Mouse (Mus musculus): Measurements from ENCODE around the gene Shc2. TPM values are rescaled to one million over a fixed set of nuclear protein-coding genes. Genes with fewer than 3 reads are reported as not detected.

Shc2 gene
- polyA plus RNA-seq, 1 experiment from 2014 or later, result 11.8 TPM

- 14% methylated on average over 51 of the region's 51 CpGs for WGBS
- Histone ChIP-seq H3K4me3 (replicated peaks) (0 out of 2 replicates have a peak overlapping the region, but pooled peaks have one; percentile 59), H3K9ac (no peak overlapping the region), H3K4me1 (peaks cover 22% of the 10 kb centered on the region), H3K27ac (replicated peaks) (no peak overlapping the region), H3K36me3 (no peaks in the 10 kb centered on the region), H3K9me3 (replicated peaks) (no peaks in the 10 kb centered on the region), H3K27me3 (peaks cover 28% of the 10 kb centered on the region), H3K4me2 (replicated peaks) (peak overlapping the region; percentile 27; the same call in 1 of the 2 replicates)
- no peak for ATAC-seq (ENCODE audit: insufficient number of reproducible peaks, low FRiP score, low TSS enrichment, low read depth)
These were observed 25.3 kb downstream of the Shc2 start for GRCm38 (mm10) chr10:79612192-79613135.

GRCm38 (mm10) chr10:79611296-79611695, 26.4 kb downstream of the Shc2 start:
- Histone ChIP-seq H3K9me3 (replicated peaks) (no peaks in the 10 kb centered on the region), H3K27ac (replicated peaks) (no peak overlapping the region), H3K27me3 (peaks cover 28% of the 10 kb centered on the region), H3K4me2 (replicated peaks) (no peak overlapping the region), H3K4me3 (replicated peaks) (no peak overlapping the region), H3K4me1 (peaks cover 22% of the 10 kb centered on the region), H3K36me3 (no peaks in the 10 kb centered on the region), H3K9ac (no peak overlapping the region)
- ATAC-seq (ENCODE audit: insufficient number of reproducible peaks, low FRiP score, low TSS enrichment, low read depth), result no peak
- WGBS, result 24% methylated on average over 5 of the region's 5 CpGs

- H3K4me1 ChIP-seq, result peaks cover 22% of the 10 kb centered on the region
- peaks cover 28% of the 10 kb centered on the region for H3K27me3 ChIP-seq
- 72% methylated on average over 3 of the region's 3 CpGs for WGBS
- no peak overlapping the region for H3K4me2 ChIP-seq (replicated peaks)
- ATAC-seq (ENCODE audit: insufficient number of reproducible peaks, low FRiP score, low TSS enrichment, low read depth), result no peak
- H3K27ac ChIP-seq (replicated peaks), result no peak overlapping the region
- no peaks in the 10 kb centered on the region for H3K9me3 ChIP-seq (replicated peaks)
- no peak overlapping the region for H3K4me3 ChIP-seq (replicated peaks)
- H3K36me3 ChIP-seq, result no peaks in the 10 kb centered on the region
- H3K9ac ChIP-seq, result no peak overlapping the region
These were observed 28.4 kb downstream of the Shc2 start for GRCm38 (mm10) chr10:79609276-79609675.

DNA sequence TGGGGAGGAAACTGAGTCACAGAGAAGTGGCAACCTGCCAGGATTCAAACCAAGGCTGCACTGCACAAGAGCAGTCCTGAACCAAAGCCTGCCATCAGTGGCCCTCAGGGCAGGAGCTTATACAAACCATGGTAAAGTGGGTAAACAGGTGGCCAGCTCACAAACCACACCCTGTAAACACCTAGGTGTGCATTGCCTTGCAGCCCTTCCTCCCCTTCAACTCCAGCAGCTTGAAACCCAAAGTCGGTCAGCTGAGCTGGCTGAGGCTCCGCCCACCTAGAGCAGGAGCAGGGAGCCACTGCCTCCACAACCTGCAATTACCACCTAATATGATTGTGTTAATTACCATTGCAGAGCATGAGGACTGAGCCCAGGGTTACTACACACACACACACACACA, 29.8 kb downstream of the Shc2 start:
- H3K27ac ChIP-seq (replicated peaks), result no peak overlapping the region
- H3K36me3 ChIP-seq, result no peaks in the 10 kb centered on the region
- peak; percentile 28; the same call in 1 of the 2 replicates for ATAC-seq (ENCODE audit: insufficient number of reproducible peaks, low FRiP score, low TSS enrichment, low read depth)
- peaks cover 17% of the 10 kb centered on the region for H3K27me3 ChIP-seq
- no peak overlapping the region for H3K4me2 ChIP-seq (replicated peaks)
- H3K9ac ChIP-seq, result no peak overlapping the region
- H3K9me3 ChIP-seq (replicated peaks), result no peaks in the 10 kb centered on the region
- WGBS, result 31% methylated on average over 2 of the region's 2 CpGs
- no peak overlapping the region for H3K4me3 ChIP-seq (replicated peaks)
- H3K4me1 ChIP-seq, result peaks cover 11% of the 10 kb centered on the region

GRCm38 (mm10) chr10:79606537-79606936, 31.2 kb downstream of the Shc2 start:
- Histone ChIP-seq H3K9ac (no peak overlapping the region), H3K4me1 (no peaks in the 10 kb centered on the region), H3K27me3 (peaks cover 5% of the 10 kb centered on the region; the same call in 1 of the 2 replicates), H3K36me3 (no peaks in the 10 kb centered on the region), H3K4me3 (replicated peaks) (no peak overlapping the region), H3K9me3 (replicated peaks) (no peaks in the 10 kb centered on the region), H3K27ac (replicated peaks) (no peak overlapping the region), H3K4me2 (replicated peaks) (no peak overlapping the region)
- ATAC-seq (ENCODE audit: insufficient number of reproducible peaks, low FRiP score, low TSS enrichment, low read depth), result no peak
- WGBS, result 52% methylated on average over 4 of the region's 4 CpGs

DNA sequence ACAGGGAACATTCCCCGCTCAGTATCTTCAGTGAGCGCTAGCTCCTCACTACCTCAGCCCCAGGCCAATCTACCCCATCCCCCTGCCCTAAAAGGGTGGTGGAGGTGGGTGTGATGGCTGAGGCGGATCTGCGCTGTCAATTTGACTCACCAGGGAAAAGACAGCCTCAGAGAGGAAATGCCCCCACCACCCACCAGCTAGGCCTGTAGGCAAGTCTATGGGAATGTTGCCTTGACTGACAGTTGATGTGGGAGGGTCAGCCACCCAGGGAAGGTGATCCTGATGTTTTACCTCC, 39.8 kb downstream of the Shc2 start:
- peaks cover 6% of the 10 kb centered on the region; the same call in 1 of the 2 replicates for H3K27me3 ChIP-seq
- H3K4me3 ChIP-seq (replicated peaks), result no peak overlapping the region
- no peaks in the 10 kb centered on the region for H3K9me3 ChIP-seq (replicated peaks)
- H3K27ac ChIP-seq (replicated peaks), result no peak overlapping the region
- WGBS, result 52% methylated on average over 4 of the region's 4 CpGs
- H3K4me1 ChIP-seq, result no peaks in the 10 kb centered on the region
- no peak overlapping the region for H3K9ac ChIP-seq
- no peak for ATAC-seq (ENCODE audit: insufficient number of reproducible peaks, low FRiP score, low TSS enrichment, low read depth)
- H3K4me2 ChIP-seq (replicated peaks), result no peak overlapping the region
- H3K36me3 ChIP-seq, result no peaks in the 10 kb centered on the region

DNA sequence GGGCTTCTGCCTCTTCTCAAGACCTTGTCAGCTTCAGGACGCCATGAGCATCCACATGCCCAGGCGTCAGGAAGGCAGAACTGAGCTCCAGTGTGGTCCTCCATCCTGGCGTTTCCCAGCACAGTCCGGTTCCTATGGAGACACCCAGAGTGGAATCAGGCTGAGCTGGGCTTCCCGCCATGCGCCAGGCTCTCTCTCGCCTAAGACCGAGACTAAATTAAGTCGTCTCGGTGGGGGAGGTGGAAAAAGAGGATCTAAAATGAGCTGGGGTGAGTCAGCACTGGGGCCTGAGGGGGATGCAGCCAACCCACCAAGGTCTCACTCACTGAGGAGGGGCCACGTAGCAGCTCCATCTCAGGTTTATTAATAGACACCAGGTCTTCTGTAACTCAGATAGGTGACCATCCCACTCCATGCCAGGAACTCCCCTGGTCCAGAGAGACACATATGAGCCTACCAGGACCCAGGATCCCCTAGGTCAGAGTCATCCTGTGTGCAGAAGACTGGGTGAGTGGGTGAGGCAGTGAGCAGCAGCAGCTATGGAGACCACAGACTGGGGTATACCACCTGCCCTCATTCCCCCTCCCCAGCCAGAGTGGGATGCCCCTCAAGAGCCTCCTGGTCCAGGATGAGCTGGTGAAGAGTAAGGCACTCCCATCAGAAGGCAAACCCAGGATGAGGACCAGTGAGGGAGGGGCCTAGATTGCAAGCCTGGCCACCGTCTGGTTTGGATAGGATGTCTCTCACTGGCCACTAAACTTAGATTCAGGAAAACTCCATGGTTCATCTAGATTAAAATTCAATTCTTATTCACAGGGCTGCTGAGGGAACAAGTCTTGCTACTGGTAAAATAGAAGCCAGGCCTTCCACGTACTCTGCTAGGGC, 40.4 kb downstream of the Shc2 start:
- Histone ChIP-seq H3K27ac (replicated peaks) (no peak overlapping the region), H3K9me3 (replicated peaks) (no peaks in the 10 kb centered on the region), H3K36me3 (no peaks in the 10 kb centered on the region), H3K9ac (no peak overlapping the region), H3K4me3 (replicated peaks) (no peak overlapping the region), H3K4me2 (replicated peaks) (no peak overlapping the region), H3K4me1 (no peaks in the 10 kb centered on the region), H3K27me3 (peaks cover 6% of the 10 kb centered on the region; the same call in 1 of the 2 replicates)
- WGBS, result 20% methylated on average over 13 of the region's 13 CpGs
- no peak; the same call in 1 of the 2 replicates for ATAC-seq (ENCODE audit: insufficient number of reproducible peaks, low FRiP score, low TSS enrichment, low read depth)

- Histone ChIP-seq H3K27me3 (peaks cover 6% of the 10 kb centered on the region; the same call in 1 of the 2 replicates), H3K4me1 (no peaks in the 10 kb centered on the region), H3K9ac (no peak overlapping the region), H3K4me2 (replicated peaks) (no peak overlapping the region), H3K9me3 (replicated peaks) (no peaks in the 10 kb centered on the region; the same call in 1 of the 2 replicates), H3K27ac (replicated peaks) (no peak overlapping the region), H3K36me3 (no peaks in the 10 kb centered on the region), H3K4me3 (replicated peaks) (no peak overlapping the region)
- ATAC-seq (ENCODE audit: insufficient number of reproducible peaks, low FRiP score, low TSS enrichment, low read depth), result no peak
- 54% methylated on average over 8 of the region's 8 CpGs for WGBS
These were observed 42.2 kb downstream of the Shc2 start for GRCm38 (mm10) chr10:79595590-79595929.

GRCm38 (mm10) chr10:79594872-79595589, 42.7 kb downstream of the Shc2 start:
- Histone ChIP-seq H3K27ac (replicated peaks) (no peak overlapping the region), H3K36me3 (no peaks in the 10 kb centered on the region), H3K27me3 (peaks cover 6% of the 10 kb centered on the region; the same call in 1 of the 2 replicates), H3K9me3 (replicated peaks) (no peaks in the 10 kb centered on the region; the same call in 1 of the 2 replicates), H3K4me2 (replicated peaks) (no peak overlapping the region), H3K9ac (no peak overlapping the region), H3K4me1 (no peaks in the 10 kb centered on the region), H3K4me3 (replicated peaks) (no peak overlapping the region)
- 16% methylated on average over 17 of the region's 17 CpGs for whole genome bisulfite sequencing
- no peak for ATAC-seq (ENCODE audit: insufficient number of reproducible peaks, low FRiP score, low TSS enrichment, low read depth)

DNA sequence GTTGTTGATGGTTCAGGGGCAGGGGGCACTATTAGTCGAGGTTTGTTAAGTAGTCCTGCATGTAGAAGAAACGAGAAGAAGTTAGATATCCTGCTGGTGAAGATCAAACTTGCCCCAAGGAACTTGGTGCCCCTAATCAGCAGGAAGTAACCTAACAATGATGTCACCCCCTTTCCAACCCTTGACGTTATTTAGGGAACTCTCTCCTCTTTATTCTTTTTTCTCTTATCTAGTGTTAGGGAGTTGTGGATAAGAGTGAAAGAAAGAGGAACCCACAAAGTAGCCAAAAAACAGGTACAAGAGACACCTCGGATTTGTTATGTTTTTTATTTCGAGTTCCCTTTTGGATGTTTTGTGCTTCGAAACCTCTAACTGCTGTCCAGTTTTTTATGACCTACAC, 43.6 kb downstream of the Shc2 start:
- Histone ChIP-seq H3K27me3 (peaks cover 6% of the 10 kb centered on the region; the same call in 1 of the 2 replicates), H3K4me2 (replicated peaks) (no peak overlapping the region), H3K9me3 (replicated peaks) (no peaks in the 10 kb centered on the region; the same call in 1 of the 2 replicates), H3K36me3 (no peaks in the 10 kb centered on the region), H3K9ac (no peak overlapping the region), H3K4me1 (no peaks in the 10 kb centered on the region), H3K4me3 (replicated peaks) (no peak overlapping the region), H3K27ac (replicated peaks) (no peak overlapping the region)
- ATAC-seq (ENCODE audit: insufficient number of reproducible peaks, low FRiP score, low TSS enrichment, low read depth), result no peak
- WGBS, result 55% methylated on average over 6 of the region's 6 CpGs

Data from embryonic facial prominence, embryonic 15.5 days (tissue).